Mouse (Mus musculus): ENCODE results near the gene Ptprf. TPM values are rescaled to one million over a fixed set of nuclear protein-coding genes. Genes with fewer than 3 reads are reported as not detected.

Gene Ptprf
- polyA plus RNA-seq, 1 experiment = 42.3 TPM

- Histone ChIP-seq H3K4me1 (ENCODE audit: control insufficient read depth, insufficient read depth, low read length) (peaks cover 8% of the 10 kb centered on the region; the same call in 1 of the 2 replicates), H3K27ac (ENCODE audit: insufficient read depth, low read length) (no peak overlapping the region), H3K4me3 (ENCODE audit: insufficient read depth, low read length) (no peak overlapping the region)
- TF ChIP-seq POLR2A (IDR thresholded peaks at IDR 0.05; ENCODE audit: extremely low read depth, insufficient read depth, low read length) = no peak
- no peak for TF ChIP-seq CTCF (IDR thresholded peaks at IDR 0.05; ENCODE audit: extremely low read depth, insufficient read depth, low read length)
These were observed 29.3 kb downstream of the Ptprf start for GRCm38 (mm10) chr4:118261771-118262473.

GRCm38 (mm10) chr4:118261291-118261690 is 29.9 kb downstream of the Ptprf start:
- H3K27ac ChIP-seq (ENCODE audit: insufficient read depth, low read length) = no peak overlapping the region
- H3K4me1 ChIP-seq (ENCODE audit: control insufficient read depth, insufficient read depth, low read length) = peaks cover 8% of the 10 kb centered on the region; the same call in 1 of the 2 replicates
- TF ChIP-seq POLR2A (IDR thresholded peaks at IDR 0.05; ENCODE audit: extremely low read depth, insufficient read depth, low read length) = no peak
- no peak for TF ChIP-seq CTCF (IDR thresholded peaks at IDR 0.05; ENCODE audit: extremely low read depth, insufficient read depth, low read length)
- peak overlapping the region; percentile 37 for H3K4me3 ChIP-seq (ENCODE audit: insufficient read depth, low read length)

- H3K27ac ChIP-seq (ENCODE audit: insufficient read depth, low read length) = no peak overlapping the region
- peaks cover 8% of the 10 kb centered on the region; the same call in 1 of the 2 replicates for H3K4me1 ChIP-seq (ENCODE audit: control insufficient read depth, insufficient read depth, low read length)
- TF ChIP-seq POLR2A (IDR thresholded peaks at IDR 0.05; ENCODE audit: extremely low read depth, insufficient read depth, low read length) (no peak), CTCF (IDR thresholded peaks at IDR 0.05; ENCODE audit: extremely low read depth, insufficient read depth, low read length) (no peak)
- H3K4me3 ChIP-seq (ENCODE audit: insufficient read depth, low read length) = peak overlapping the region; percentile 37
These were observed 30.5 kb downstream of the Ptprf start for GRCm38 (mm10) chr4:118260551-118261267.

GRCm38 (mm10) chr4:118259782-118260463 is 31.3 kb downstream of the Ptprf start:
- Histone ChIP-seq H3K27ac (ENCODE audit: insufficient read depth, low read length) (no peak overlapping the region), H3K4me3 (ENCODE audit: insufficient read depth, low read length) (no peak overlapping the region; the same call in 1 of the 2 replicates), H3K4me1 (ENCODE audit: control insufficient read depth, insufficient read depth, low read length) (peaks cover 3% of the 10 kb centered on the region; the same call in 1 of the 2 replicates)
- TF ChIP-seq POLR2A (IDR thresholded peaks at IDR 0.05; ENCODE audit: extremely low read depth, insufficient read depth, low read length) (no peak), CTCF (IDR thresholded peaks at IDR 0.05; ENCODE audit: extremely low read depth, insufficient read depth, low read length) (no peak)

GRCm38 (mm10) chr4:118257977-118258376 is 33.2 kb downstream of the Ptprf start:
- peaks cover 3% of the 10 kb centered on the region; the same call in 1 of the 2 replicates for H3K4me1 ChIP-seq (ENCODE audit: control insufficient read depth, insufficient read depth, low read length)
- TF ChIP-seq CTCF (IDR thresholded peaks at IDR 0.05; ENCODE audit: extremely low read depth, insufficient read depth, low read length) = no peak
- no peak for TF ChIP-seq POLR2A (IDR thresholded peaks at IDR 0.05; ENCODE audit: extremely low read depth, insufficient read depth, low read length)
- H3K27ac ChIP-seq (ENCODE audit: insufficient read depth, low read length) = no peak overlapping the region
- no peak overlapping the region for H3K4me3 ChIP-seq (ENCODE audit: insufficient read depth, low read length)

- no peak for TF ChIP-seq CTCF (IDR thresholded peaks at IDR 0.05; ENCODE audit: extremely low read depth, insufficient read depth, low read length)
- no peak for TF ChIP-seq POLR2A (IDR thresholded peaks at IDR 0.05; ENCODE audit: extremely low read depth, insufficient read depth, low read length)
- no peak overlapping the region for H3K4me3 ChIP-seq (ENCODE audit: insufficient read depth, low read length)
- H3K27ac ChIP-seq (ENCODE audit: insufficient read depth, low read length) = no peak overlapping the region
- H3K4me1 ChIP-seq (ENCODE audit: control insufficient read depth, insufficient read depth, low read length) = peaks cover 3% of the 10 kb centered on the region; the same call in 1 of the 2 replicates
These were observed 33.8 kb downstream of the Ptprf start for GRCm38 (mm10) chr4:118257416-118257815.

- H3K27ac ChIP-seq (ENCODE audit: insufficient read depth, low read length) = no peak overlapping the region
- TF ChIP-seq CTCF (IDR thresholded peaks at IDR 0.05; ENCODE audit: extremely low read depth, insufficient read depth, low read length) (no peak), POLR2A (IDR thresholded peaks at IDR 0.05; ENCODE audit: extremely low read depth, insufficient read depth, low read length) (no peak)
- H3K4me1 ChIP-seq (ENCODE audit: control insufficient read depth, insufficient read depth, low read length) = peaks cover 2% of the 10 kb centered on the region; the same call in 1 of the 2 replicates
- no peak overlapping the region for H3K4me3 ChIP-seq (ENCODE audit: insufficient read depth, low read length)
These were observed 35.0 kb downstream of the Ptprf start for GRCm38 (mm10) chr4:118256217-118256616.

GRCm38 (mm10) chr4:118254953-118255352 is 36.3 kb downstream of the Ptprf start:
- Histone ChIP-seq H3K4me1 (ENCODE audit: control insufficient read depth, insufficient read depth, low read length) (no peaks in the 10 kb centered on the region), H3K4me3 (ENCODE audit: insufficient read depth, low read length) (no peak overlapping the region), H3K27ac (ENCODE audit: insufficient read depth, low read length) (no peak overlapping the region)
- TF ChIP-seq POLR2A (IDR thresholded peaks at IDR 0.05; ENCODE audit: extremely low read depth, insufficient read depth, low read length) (no peak), CTCF (IDR thresholded peaks at IDR 0.05; ENCODE audit: extremely low read depth, insufficient read depth, low read length) (no peak)

- H3K4me1 ChIP-seq (ENCODE audit: control insufficient read depth, insufficient read depth, low read length) = peaks cover 2% of the 10 kb centered on the region; the same call in 1 of the 2 replicates
- H3K27ac ChIP-seq (ENCODE audit: insufficient read depth, low read length) = no peak overlapping the region
- TF ChIP-seq POLR2A (IDR thresholded peaks at IDR 0.05; ENCODE audit: extremely low read depth, insufficient read depth, low read length) = no peak
- no peak for TF ChIP-seq CTCF (IDR thresholded peaks at IDR 0.05; ENCODE audit: extremely low read depth, insufficient read depth, low read length)
- no peak overlapping the region for H3K4me3 ChIP-seq (ENCODE audit: insufficient read depth, low read length)
These were observed 43.9 kb downstream of the Ptprf start for GRCm38 (mm10) chr4:118247323-118247722.

Measured in cortical plate, adult 2 months (tissue).